Mouse (Mus musculus) liver (tissue): ENCODE results near the gene Col16a1.

Experiments used
- DNase-seq: peaks from one replicate; pipeline ENCODE4 v3.0.0-alpha.2; 2020; ENCODE audit warnings: mixed read lengths

Col16a1 gene

DNA sequence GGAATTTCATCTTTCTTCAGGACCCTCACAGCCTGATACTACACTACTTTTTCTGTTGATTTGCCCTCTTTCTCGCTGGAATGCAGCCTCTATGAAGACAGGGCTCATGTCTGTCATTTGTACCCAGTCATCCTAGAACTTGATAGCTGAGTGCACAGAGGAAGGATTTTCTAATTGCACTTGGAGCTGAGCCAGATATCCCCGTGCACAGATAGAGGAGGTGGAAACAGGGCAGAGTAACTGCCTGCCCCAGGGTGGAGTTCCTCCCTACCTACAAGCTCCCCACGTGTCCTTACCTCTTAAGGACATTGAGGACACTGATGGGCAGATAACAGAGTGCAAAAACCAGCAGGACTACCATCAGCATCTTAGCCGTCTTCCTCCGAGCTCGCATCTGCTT lies 85.8 kb downstream of the Col16a1 start:
- DNase-seq = no peak

DNA sequence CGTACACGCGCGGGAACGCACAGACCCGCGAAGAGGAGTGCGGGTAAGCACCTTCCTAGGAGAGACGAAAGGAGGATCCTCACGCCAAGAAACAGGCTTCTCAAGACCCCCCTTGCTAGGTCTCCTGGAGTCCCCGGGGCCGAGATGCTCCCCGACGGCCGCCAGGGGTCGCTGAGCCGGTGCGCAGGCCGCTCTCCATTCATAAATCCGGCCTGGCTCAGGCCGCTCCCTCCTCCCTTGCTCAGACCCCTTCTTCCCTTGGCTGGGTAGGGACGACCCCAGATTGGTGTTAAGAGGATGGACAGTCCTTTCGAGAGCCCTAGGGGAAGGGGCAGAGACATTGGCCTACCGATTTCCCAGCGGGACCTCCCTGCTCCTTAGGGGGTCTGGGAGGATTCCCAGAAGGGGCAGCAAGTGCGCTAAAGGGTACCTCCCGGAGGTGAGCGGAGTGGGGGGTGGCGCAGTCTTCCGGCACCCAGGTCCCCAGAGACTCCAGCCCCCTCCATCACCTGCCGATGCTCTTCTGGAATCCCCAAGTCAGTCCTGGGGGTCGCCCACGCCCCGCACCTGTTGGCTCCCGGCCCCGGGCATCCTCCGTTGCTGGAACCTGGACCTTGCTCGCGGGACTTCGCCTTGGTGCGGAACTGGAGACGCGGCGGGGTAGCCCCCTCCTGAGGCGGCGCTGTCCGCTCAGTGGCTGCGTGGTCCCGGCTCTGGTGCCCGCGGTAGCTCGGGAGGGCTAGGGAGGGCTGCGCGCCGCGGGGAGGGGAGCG lies 91.0 kb downstream of the Col16a1 start:
- DNase-seq = peak; percentile 65

DNA sequence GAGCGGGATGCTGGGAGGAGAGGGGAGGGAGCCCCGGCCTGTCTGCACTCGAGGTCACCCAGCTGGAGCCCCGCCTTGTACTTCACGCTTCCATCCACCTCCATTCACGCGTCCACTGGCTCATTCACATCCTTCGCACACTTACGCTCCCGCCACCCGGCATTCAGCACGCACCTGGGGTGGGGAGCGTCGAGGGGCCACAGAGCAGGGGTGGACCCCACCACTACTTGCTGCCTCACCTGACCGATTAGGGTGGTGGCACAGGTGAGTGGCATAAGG lies 91.5 kb downstream of the Col16a1 start, which contains the start of gene Hcrtr1:
Gene Hcrtr1, minus strand, starts transcription at position 146 of the 279 bp plus-strand sequence.
- no peak for DNase-seq

DNA sequence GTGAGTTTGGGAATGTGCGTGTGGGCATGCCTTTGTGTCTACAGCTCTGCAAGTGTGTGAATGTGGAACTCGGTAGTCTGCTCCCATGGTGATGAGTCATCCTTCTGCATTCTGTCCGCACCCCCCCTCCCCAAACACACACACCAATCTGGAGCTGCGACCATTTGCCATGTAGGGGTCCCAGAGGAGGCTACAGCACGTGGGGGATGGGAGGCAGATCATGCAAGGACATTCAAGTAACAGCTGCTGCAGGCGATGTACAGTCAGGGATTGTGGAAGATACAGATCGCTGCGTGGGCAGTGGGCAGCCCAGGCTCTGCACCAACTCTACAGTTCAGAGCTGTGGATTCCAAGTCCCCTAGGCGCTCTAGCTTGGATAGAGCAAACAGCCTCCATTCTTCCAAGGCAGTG lies 93.4 kb downstream of the Col16a1 start:
- no peak for DNase-seq

DNA sequence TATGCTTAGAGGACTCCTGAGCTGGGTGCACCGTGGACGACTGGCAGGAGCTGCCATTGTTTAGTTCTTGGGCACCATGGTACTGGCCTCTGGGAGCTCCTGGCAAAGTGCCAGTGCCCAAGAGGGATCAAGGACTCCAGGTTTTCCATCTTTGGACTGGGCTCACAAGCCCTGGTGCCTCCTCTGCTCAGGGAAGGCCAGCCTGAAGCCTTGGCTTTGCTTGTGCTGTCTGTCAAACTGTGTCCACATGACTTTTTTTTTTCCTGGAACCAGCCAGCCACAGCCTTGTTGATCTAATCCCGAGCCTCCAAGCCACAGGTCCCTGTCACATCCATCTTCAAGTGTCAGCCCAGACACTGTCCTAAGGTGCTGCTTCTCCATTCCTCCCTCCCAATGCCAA lies 94.1 kb downstream of the Col16a1 start:
- no peak for DNase-seq

DNA sequence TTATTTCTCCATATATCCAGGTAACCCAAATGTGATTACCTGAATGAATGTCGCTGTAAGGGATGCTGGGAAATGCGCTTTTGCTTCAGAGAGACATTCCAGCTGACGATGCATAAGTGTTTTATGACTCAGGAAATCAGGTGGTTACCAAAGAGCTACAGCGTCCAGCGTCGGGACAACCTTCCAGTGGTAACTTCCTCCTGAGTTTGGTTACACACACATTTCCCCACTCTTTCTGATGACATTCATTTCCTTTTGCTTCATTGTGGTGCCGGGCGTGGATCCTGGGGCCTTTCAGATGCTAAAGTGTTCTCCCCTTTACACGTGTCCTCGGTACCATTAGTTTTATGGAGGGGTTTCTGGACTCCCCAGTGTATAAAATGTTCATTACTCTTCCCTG lies 100.8 kb downstream of the Col16a1 start:
- no peak for DNase-seq
